Mouse (Mus musculus) limb, embryonic 11.5 days (tissue): ENCODE measurements around the gene Sphk1. TPM values are rescaled to one million over a fixed set of nuclear protein-coding genes. Genes with fewer than 3 reads are reported as not detected.

ENCODE experiments used
- ATAC-seq: fragments of 200-750 bp; cut with Nextera tagmentation; 2 replicates; pipeline ENCODE4 v1.8.0; 2017; ENCODE audit warnings: low read depth; ENCODE audit not compliant: insufficient number of reproducible peaks, low FRiP score, low TSS enrichment
- DNase-seq: peaks from one replicate; pipeline ENCODE4 v3.0.0-alpha.2; 2015; ENCODE audit warnings: low spot score
- H3K27ac ChIP-seq: fragments of 300-500 bp; sonication (generic); replicated peaks from 2 replicates; pipeline ENCODE4 v1.5.1; 2014; ENCODE audit warnings: low read depth, mild to moderate bottlenecking, low read length
- H3K27me3 ChIP-seq: fragments of 300-500 bp; sonication (generic); 2 replicates; pipeline ENCODE4 v1.6.1; 2014; ENCODE audit warnings: mild to moderate bottlenecking, low read length, mixed read lengths; ENCODE audit not compliant: control insufficient read depth, insufficient read depth
- H3K36me3 ChIP-seq: fragments of 300-500 bp; sonication (generic); 2 replicates; pipeline ENCODE4 v1.6.1; 2014; ENCODE audit warnings: mild to moderate bottlenecking, low read length, moderate library complexity, mixed read lengths; ENCODE audit not compliant: control insufficient read depth, insufficient read depth
- H3K4me1 ChIP-seq: fragments of 300-500 bp; sonication (generic); 2 replicates; pipeline ENCODE4 v1.6.1; 2014; ENCODE audit warnings: low read length, mixed read lengths; ENCODE audit not compliant: control insufficient read depth, insufficient read depth
- H3K4me2 ChIP-seq: fragments of 300-500 bp; sonication (generic); 2 replicates; pipeline ENCODE4 v1.6.1; 2014; ENCODE audit warnings: low read depth, mild to moderate bottlenecking, moderate library complexity; ENCODE audit not compliant: severe bottlenecking
- H3K4me3 ChIP-seq: fragments of 300-500 bp; sonication (generic); 2 replicates; pipeline ENCODE4 v1.5.1; 2014; ENCODE audit warnings: low read depth, low read length
- H3K9ac ChIP-seq: fragments of 300-500 bp; sonication (generic); 2 replicates; pipeline ENCODE4 v1.6.1; 2014; ENCODE audit warnings: mild to moderate bottlenecking, low read length
- H3K9me3 ChIP-seq: fragments of 300-500 bp; sonication (generic); 2 replicates; pipeline ENCODE4 v1.6.1; 2016; ENCODE audit warnings: low read length; ENCODE audit not compliant: control insufficient read depth
- WGBS: fragments of 180-500 bp; shearing (Covaris S2); extraction: QIAGEN DNeasy Blood & Tissue Kit; methylation state at CpG from one replicate; pipeline ENCODE4 v1.1.7; 2014; 5-methylcytosine and 5-hydroxymethylcytosine counted together
- polyA plus RNA-seq: library from polyadenylated mRNA; unstranded; fragments of >200 nt; fragmentation: Nextera tagmentation; extraction: Ambion mirVana; gene quantifications from 2 replicates; pipeline ENCODE4 v1.2.1, GENCODE M21; 2014

Sphk1 gene
- polyA plus RNA-seq, 1 experiment from 2014 or later, result 1.3 TPM

GRCm38 (mm10) chr11:116585682-116586081 is 55.0 kb downstream of the Sphk1 start:
- H3K4me3 ChIP-seq, result no peak overlapping the region
- H3K27ac ChIP-seq, result no peak overlapping the region
- no peak overlapping the region for H3K9ac ChIP-seq
- WGBS, result 75% methylated on average over 6 of the region's 6 CpGs
- H3K4me2 ChIP-seq, result no peak overlapping the region
- no peak for ATAC-seq
- H3K4me1 ChIP-seq, result no peaks in the 10 kb centered on the region
- DNase-seq, result no peak
- no peaks in the 10 kb centered on the region for H3K36me3 ChIP-seq
- no peaks in the 10 kb centered on the region for H3K9me3 ChIP-seq
- no peaks in the 10 kb centered on the region for H3K27me3 ChIP-seq

Other genes with a start within 250 kb of the Sphk1 start
- 0.12 and 0.17 TPM in 2 replicates for gene Galr2, start 250.0 kb upstream of the Sphk1 start, polyA plus RNA-seq
- gene Exoc7, start 223.7 kb upstream of the Sphk1 start, polyA plus RNA-seq, result 69.4 and 69.5 TPM in 2 replicates
- gene Foxj1, start 195.5 kb upstream of the Sphk1 start, polyA plus RNA-seq, result 0.09 and 0.20 TPM in 2 replicates
- gene Rnf157, start 117.9 kb upstream of the Sphk1 start, polyA plus RNA-seq, result 20.8 and 23.2 TPM in 2 replicates
- gene Ubald2, start 96.8 kb upstream of the Sphk1 start, polyA plus RNA-seq, result 82.3 and 85.4 TPM in 2 replicates
- 0.20 and 0.37 TPM in 2 replicates for gene Qrich2, start 64.7 kb upstream of the Sphk1 start, polyA plus RNA-seq
- gene Prpsap1, start 36.7 kb upstream of the Sphk1 start, polyA plus RNA-seq, result 183 and 193 TPM in 2 replicates
- gene Ube2o, start 50.5 kb downstream of the Sphk1 start, polyA plus RNA-seq, result 19.4 and 24.1 TPM in 2 replicates
- 0.28 TPM in 1 of 2 replicates, not detected in the other for gene Aanat, start 55.5 kb downstream of the Sphk1 start, polyA plus RNA-seq
- gene Rhbdf2, start 96.1 kb downstream of the Sphk1 start, polyA plus RNA-seq, result 3.1 and 3.9 TPM in 2 replicates
- gene Prcd, start 122.6 kb downstream of the Sphk1 start, polyA plus RNA-seq, result 0.95 and 0.97 TPM in 2 replicates
- 2.3 and 2.8 TPM in 2 replicates for gene Cygb, start 123.4 kb downstream of the Sphk1 start, polyA plus RNA-seq
- not detected in 2 replicates for gene St6galnac1, start 244.6 kb downstream of the Sphk1 start, polyA plus RNA-seq